Mouse (Mus musculus) lung, postnatal 0 days (tissue): Measurements from ENCODE around the gene Tpst2. TPM values are rescaled to one million over a fixed set of nuclear protein-coding genes. Genes with fewer than 3 reads are reported as not detected.
A peak's percentile ranks its signal among the peaks of the same experiment; 100 is the strongest.

ENCODE experiments used
- ATAC-seq: fragments of 200-750 bp; cut with Nextera tagmentation; 2 replicates; pipeline ENCODE4 v1.8.0; 2017; ENCODE audit warnings: moderate library complexity
- DNase-seq: peaks from one replicate; pipeline ENCODE4 v3.0.0-alpha.2; 2016; ENCODE audit warnings: low spot score
- H3K27ac ChIP-seq: fragments of 300-500 bp; sonication (generic); 2 replicates; pipeline ENCODE4 v1.5.1; 2014; ENCODE audit warnings: antibody characterized with exemption, mild to moderate bottlenecking, low read length, mixed read lengths
- H3K27me3 ChIP-seq: fragments of 300-500 bp; sonication (generic); replicated peaks from 2 replicates; pipeline ENCODE4 v1.6.1; 2014; ENCODE audit warnings: low read length, mixed read lengths; ENCODE audit not compliant: insufficient read depth
- H3K36me3 ChIP-seq: fragments of 300-500 bp; sonication (generic); 2 replicates; pipeline ENCODE4 v1.6.1; 2014; ENCODE audit warnings: low read length, mixed read lengths; ENCODE audit not compliant: insufficient read depth
- H3K4me1 ChIP-seq: fragments of 300-500 bp; sonication (generic); 2 replicates; pipeline ENCODE4 v1.6.1; 2014; ENCODE audit warnings: antibody characterized with exemption, low read depth, low read length, mixed read lengths; ENCODE audit not compliant: insufficient read depth
- H3K4me2 ChIP-seq: fragments of 300-500 bp; sonication (generic); replicated peaks from 2 replicates; pipeline ENCODE4 v1.6.1; 2014; ENCODE audit warnings: low read depth, mild to moderate bottlenecking, low read length, moderate library complexity, mixed read lengths
- H3K4me3 ChIP-seq: fragments of 300-500 bp; sonication (generic); 2 replicates; pipeline ENCODE4 v1.5.1; 2014; ENCODE audit warnings: low read depth, low read length
- H3K9ac ChIP-seq: fragments of 300-500 bp; sonication (generic); replicated peaks from 2 replicates; pipeline ENCODE4 v1.6.1; 2014; ENCODE audit warnings: low read depth, mild to moderate bottlenecking
- H3K9me3 ChIP-seq: fragments of 300-500 bp; sonication (generic); 2 replicates; pipeline ENCODE4 v1.6.1; 2016; ENCODE audit warnings: low read length, mixed read lengths
- CTCF ChIP-seq: IDR thresholded peaks from 2 replicates; pipeline ENCODE4 v1.5.1; 2016; ENCODE audit warnings: antibody characterized with exemption, mild to moderate bottlenecking
- EP300 ChIP-seq: IDR thresholded peaks from 2 replicates; pipeline ENCODE4 v1.6.1; 2016; ENCODE audit warnings: antibody characterized with exemption, mild to moderate bottlenecking, control low read depth
- WGBS: fragments of 180-500 bp; shearing (Covaris S2); extraction: QIAGEN DNeasy Blood & Tissue Kit; methylation state at CpG from one replicate; pipeline ENCODE4 v1.1.7; 2014; 5-methylcytosine and 5-hydroxymethylcytosine counted together
- polyA plus RNA-seq: library from polyadenylated mRNA; unstranded; fragments of >200 nt; fragmentation: Nextera tagmentation; extraction: Ambion mirVana; gene quantifications from 2 replicates; pipeline ENCODE4 v1.2.1, GENCODE M21; 2015

The Tpst2 gene
- polyA plus RNA-seq, 1 experiment from 2014 or later: 106 TPM

DNA sequence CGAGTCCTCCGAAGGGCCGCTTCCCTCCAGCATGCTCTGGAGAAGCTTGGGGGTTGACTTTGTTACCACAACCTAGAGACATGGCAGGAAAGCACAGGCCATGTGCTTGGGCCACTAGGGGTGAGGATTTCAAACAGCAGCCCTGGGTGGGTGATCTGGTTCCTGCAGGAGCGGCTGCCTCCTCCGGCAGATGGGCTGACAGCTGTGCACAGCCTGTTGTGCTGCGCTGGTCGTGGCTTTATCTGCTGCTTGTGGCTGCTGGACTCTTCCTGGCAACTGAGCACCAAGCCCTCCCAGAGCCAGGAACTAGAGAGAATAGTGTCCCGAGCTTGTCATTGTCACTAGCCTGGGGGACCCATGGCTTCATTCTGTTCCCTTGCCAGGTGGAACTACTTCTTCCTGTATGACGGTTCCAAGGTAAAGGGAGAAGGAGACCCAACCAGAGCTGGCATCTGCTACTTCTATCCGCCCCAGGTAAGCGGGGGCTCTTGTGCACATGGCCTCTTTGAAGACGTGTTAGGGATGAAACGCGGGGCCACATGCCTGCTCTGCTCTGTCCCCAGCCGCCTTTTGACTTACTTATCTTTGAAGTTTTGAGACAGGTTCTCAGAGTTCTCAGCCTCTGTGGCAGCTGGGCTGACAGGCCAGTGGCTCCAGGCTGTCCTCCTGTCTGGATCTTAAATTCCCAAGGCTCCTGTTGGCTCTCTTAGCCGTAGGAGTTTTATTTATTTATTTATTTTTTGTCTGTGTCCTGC is 69.9 kb downstream of the Tpst2 start:
- TF ChIP-seq CTCF (no peak), EP300 (no peak)
- Histone ChIP-seq H3K4me1 (0 out of 2 replicates have a peak, but pooled peaks cover 3% of the 10 kb centered on the region), H3K36me3 (peaks cover 12% of the 10 kb centered on the region; the same call in 1 of the 2 replicates), H3K9ac (no peak overlapping the region), H3K4me3 (no peak overlapping the region), H3K27me3 (no peaks in the 10 kb centered on the region), H3K27ac (no peak overlapping the region), H3K4me2 (no peak overlapping the region), H3K9me3 (no peaks in the 10 kb centered on the region)
- DNase-seq (no peak), ATAC-seq (no peak)
- 85% methylated on average over 16 of the region's 16 CpGs for WGBS

DNA sequence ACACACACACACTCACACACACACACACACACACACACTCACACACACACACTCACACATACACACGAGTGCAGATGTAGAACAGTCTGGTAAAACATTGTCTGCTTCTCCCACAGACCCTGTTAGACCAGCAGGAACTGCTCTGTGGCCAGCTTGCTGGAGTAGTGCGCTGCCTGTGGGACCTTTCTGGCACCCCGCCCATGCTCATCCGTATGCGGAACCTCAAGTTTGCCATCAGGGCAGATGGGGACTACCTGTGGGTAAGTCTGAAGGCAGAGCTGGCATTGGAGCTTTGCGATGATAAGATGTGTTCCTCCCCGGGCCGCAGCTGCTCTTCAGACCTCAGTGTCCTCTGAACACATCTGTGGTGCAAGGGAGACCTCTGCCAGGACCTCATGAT is 72.7 kb downstream of the Tpst2 start:
- H3K4me1 ChIP-seq: no peaks in the 10 kb centered on the region
- H3K4me2 ChIP-seq: no peak overlapping the region
- H3K9me3 ChIP-seq: no peaks in the 10 kb centered on the region
- no peak overlapping the region for H3K27ac ChIP-seq
- 86% methylated on average over 8 of the region's 8 CpGs for WGBS
- ATAC-seq: no peak
- H3K9ac ChIP-seq: no peak overlapping the region
- TF ChIP-seq CTCF (no peak), EP300 (no peak)
- H3K4me3 ChIP-seq: no peak overlapping the region
- no peaks in the 10 kb centered on the region for H3K27me3 ChIP-seq
- H3K36me3 ChIP-seq: peaks cover 20% of the 10 kb centered on the region; the same call in 1 of the 2 replicates
- DNase-seq: no peak

DNA sequence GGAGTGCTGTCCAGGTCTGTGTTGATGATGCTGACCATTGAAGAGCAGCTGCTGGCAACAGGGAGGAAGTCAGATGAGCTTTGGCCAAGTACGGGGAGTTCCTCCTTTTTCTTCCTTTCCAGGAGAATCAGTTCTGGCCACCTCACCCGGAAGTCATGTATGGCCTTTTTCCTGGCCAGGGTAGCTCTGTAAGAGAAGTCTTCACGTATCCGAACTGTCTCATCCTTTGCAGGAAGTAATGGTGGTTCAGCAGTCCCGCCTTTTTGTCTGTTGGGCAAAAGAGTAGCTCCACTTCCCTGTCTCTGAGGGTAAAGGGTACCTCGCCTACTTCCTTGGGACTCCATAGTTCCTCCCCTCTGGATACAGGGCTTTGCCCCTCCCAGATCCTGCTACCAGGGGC is 79.0 kb downstream of the Tpst2 start:
- no peak for TF ChIP-seq EP300
- Histone ChIP-seq H3K27me3 (no peaks in the 10 kb centered on the region), H3K9ac (no peak overlapping the region), H3K36me3 (peaks cover 20% of the 10 kb centered on the region), H3K4me1 (no peaks in the 10 kb centered on the region), H3K27ac (no peak overlapping the region), H3K9me3 (no peaks in the 10 kb centered on the region), H3K4me2 (no peak overlapping the region), H3K4me3 (no peak overlapping the region)
- peak; percentile 22 for ATAC-seq
- WGBS: 75% methylated on average over 6 of the region's 6 CpGs
- DNase-seq: peak; percentile 44

DNA sequence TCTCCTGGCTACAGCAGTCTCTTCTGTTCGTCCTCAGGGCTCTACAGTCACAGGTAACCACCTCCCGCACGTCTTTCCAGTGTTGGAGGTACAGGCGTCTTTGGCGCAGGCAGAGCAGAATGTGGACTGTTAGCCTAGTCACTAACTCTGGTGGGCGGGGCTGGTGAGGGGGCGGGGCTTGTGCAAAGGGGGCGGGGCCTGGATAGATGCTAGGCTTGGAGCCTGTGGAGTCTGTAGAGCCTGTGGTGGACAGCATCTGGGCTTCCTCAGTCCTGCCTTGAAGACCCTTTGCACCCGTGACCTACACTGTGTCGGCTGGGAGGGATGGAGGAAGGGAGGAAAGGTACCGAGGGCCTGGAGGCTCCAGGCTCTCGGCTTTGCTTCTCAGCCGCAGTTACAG is 79.4 kb downstream of the Tpst2 start, which contains the start of gene Gm6583:
TSS of gene Gm6583 (minus strand) at position 124 of the 400 bp plus-strand sequence.
- DNase-seq: no peak
- H3K4me2 ChIP-seq: no peak within 1 kb of the TSS
- no peaks in the 10 kb centered on the region for H3K9me3 ChIP-seq
- 58% methylated on average over 13 of the region's 13 CpGs for WGBS
- peaks cover 18% of the 10 kb centered on the region for H3K36me3 ChIP-seq
- H3K27ac ChIP-seq: no peak within 1 kb of the TSS
- H3K4me3 ChIP-seq: no peak within 1 kb of the TSS
- TF ChIP-seq CTCF (no peak), EP300 (no peak)
- no peaks in the 10 kb centered on the region for H3K27me3 ChIP-seq
- H3K4me1 ChIP-seq: no peaks in the 10 kb centered on the region
- H3K9ac ChIP-seq: no peak within 1 kb of the TSS
- peak; percentile 53 for ATAC-seq

DNA sequence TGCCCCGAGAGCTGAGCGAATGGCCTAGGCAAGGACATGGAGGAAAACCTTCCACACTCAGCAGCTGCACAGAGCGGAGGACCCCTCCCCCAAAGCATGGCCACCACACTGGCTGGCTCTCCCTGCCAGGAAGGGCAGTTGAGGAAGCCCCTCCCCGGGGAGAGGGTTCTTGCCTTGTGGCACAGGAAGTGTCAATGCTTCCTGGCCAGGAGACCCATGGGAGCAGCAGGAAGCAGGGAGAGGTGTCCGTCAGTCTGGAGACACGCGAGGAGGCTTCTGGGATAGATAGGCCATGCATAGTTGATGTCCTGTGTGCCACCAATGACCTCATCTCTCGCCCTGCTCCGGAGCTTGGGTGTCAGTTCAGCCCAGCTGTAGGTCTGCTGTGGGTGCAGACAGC is 79.8 kb downstream of the Tpst2 start:
- Histone ChIP-seq H3K9me3 (no peaks in the 10 kb centered on the region), H3K36me3 (peaks cover 18% of the 10 kb centered on the region), H3K27me3 (no peaks in the 10 kb centered on the region), H3K4me1 (no peaks in the 10 kb centered on the region), H3K9ac (no peak overlapping the region), H3K27ac (no peak overlapping the region), H3K4me3 (no peak overlapping the region), H3K4me2 (no peak overlapping the region)
- TF ChIP-seq CTCF (no peak), EP300 (no peak)
- peak; percentile 59 for ATAC-seq
- peak; percentile 5 for DNase-seq
- 81% methylated on average over 9 of the region's 9 CpGs for WGBS

DNA sequence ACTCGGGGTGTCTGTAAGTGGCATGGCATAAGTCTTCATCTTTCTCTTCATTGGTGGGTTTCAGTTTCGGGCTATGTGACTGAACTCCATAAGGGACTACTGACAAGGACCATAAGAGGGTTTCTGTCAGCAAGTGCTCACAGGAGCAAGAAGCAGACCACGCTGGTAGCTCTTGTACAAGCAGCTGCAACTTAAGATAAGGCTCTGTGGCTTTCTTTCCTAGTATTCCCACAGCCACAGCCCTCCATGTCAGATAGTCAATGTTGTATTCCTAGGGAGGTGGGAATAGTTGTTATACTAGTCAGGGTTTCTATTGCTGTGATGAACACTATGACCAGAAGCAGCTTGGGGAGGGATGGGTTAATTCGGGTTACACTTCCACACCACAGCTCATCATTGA is 83.0 kb downstream of the Tpst2 start:
- Histone ChIP-seq H3K4me2 (no peak overlapping the region), H3K9ac (no peak overlapping the region), H3K27me3 (no peaks in the 10 kb centered on the region), H3K27ac (no peak overlapping the region), H3K36me3 (peaks cover 10% of the 10 kb centered on the region), H3K4me3 (no peak overlapping the region), H3K4me1 (no peaks in the 10 kb centered on the region), H3K9me3 (no peaks in the 10 kb centered on the region)
- TF ChIP-seq CTCF (no peak), EP300 (no peak)
- 86% methylated on average over 4 of the region's 4 CpGs for WGBS
- DNase-seq: no peak
- no peak for ATAC-seq
